Mouse (Mus musculus) limb, embryonic 12.5 days (tissue): ENCODE measurements around the gene Arrdc5. TPM values are rescaled to one million over a fixed set of nuclear protein-coding genes. Genes with fewer than 3 reads are reported as not detected.
A peak's percentile ranks its signal among the peaks of the same experiment; 100 is the strongest.

Experiments
- ATAC-seq: fragments of 200-750 bp; cut with Nextera tagmentation; 2 replicates; pipeline ENCODE4 v1.8.0; 2017; ENCODE audit warnings: low read depth, moderate TSS enrichment; ENCODE audit not compliant: insufficient number of reproducible peaks, insufficient read depth, low FRiP score, low TSS enrichment
- H3K27ac ChIP-seq: fragments of 300-500 bp; sonication (generic); 2 replicates; pipeline ENCODE4 v1.5.1; 2016; ENCODE audit warnings: mild to moderate bottlenecking, moderate library complexity
- H3K27me3 ChIP-seq: fragments of 300-500 bp; sonication (generic); 2 replicates; pipeline ENCODE4 v1.6.1; 2016; ENCODE audit warnings: mild to moderate bottlenecking, moderate library complexity
- H3K36me3 ChIP-seq: fragments of 300-500 bp; sonication (generic); 2 replicates; pipeline ENCODE4 v1.6.1; 2016; ENCODE audit warnings: mild to moderate bottlenecking, moderate library complexity
- H3K4me1 ChIP-seq: fragments of 300-500 bp; sonication (generic); replicated peaks from 2 replicates; pipeline ENCODE4 v1.6.1; 2016
- H3K4me2 ChIP-seq: fragments of 300-500 bp; sonication (generic); 2 replicates; pipeline ENCODE4 v1.6.1; 2016; ENCODE audit warnings: mild to moderate bottlenecking, moderate library complexity
- H3K4me3 ChIP-seq: fragments of 300-500 bp; sonication (generic); replicated peaks from 2 replicates; pipeline ENCODE4 v1.5.1; 2016; ENCODE audit warnings: mild to moderate bottlenecking
- H3K9ac ChIP-seq: fragments of 300-500 bp; sonication (generic); replicated peaks from 2 replicates; pipeline ENCODE4 v1.6.1; 2016; ENCODE audit warnings: mild to moderate bottlenecking, moderate library complexity
- H3K9me3 ChIP-seq: fragments of 300-500 bp; sonication (generic); 2 replicates; pipeline ENCODE4 v1.6.1; 2016; ENCODE audit warnings: mild to moderate bottlenecking, moderate library complexity
- WGBS: fragments of 180-500 bp; shearing (Covaris S2); methylation state at CpG from one replicate; pipeline ENCODE4 v1.1.7; 2016; 5-methylcytosine and 5-hydroxymethylcytosine counted together
- polyA plus RNA-seq: library from polyadenylated mRNA; unstranded; fragments of >200 nt; fragmentation: Nextera tagmentation; extraction: Ambion mirVana; gene quantifications from 2 replicates; pipeline ENCODE4 v1.2.1, GENCODE M21; 2016

The Arrdc5 gene
- polyA plus RNA-seq, 1 experiment from 2014 or later: not detected

DNA sequence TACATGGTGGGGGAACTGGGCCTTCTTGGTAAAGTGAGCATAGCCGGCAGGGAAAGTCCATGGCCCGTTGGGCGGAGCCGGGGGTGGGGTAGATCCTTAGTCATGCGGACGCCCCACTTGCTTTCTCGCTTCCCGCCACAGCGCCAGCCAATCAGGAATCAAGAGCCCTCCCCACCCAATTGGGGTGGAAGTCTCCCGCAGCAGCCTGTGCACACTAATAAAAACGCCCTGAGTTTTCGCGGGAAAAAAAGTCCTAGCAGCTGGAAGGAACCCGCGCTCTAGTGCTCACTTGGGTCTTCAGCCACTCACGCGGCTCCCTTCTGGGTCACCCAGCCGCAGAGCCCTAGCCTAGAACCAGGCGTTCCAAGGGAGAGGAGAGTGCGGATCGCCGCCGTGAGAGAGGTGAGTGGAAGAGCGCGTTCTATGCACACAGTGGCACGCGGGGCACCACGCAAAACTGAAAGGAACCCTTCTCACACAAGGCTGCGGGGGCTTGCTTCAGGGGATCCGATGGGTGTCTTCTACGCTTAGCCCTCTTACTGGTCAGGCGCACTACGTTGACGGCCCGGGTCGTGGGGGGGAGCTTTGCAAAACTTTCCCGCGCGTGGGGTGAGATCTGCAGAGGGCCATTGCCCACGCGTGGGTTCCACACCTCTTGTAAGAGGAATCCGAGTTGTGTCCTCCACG, 3.2 kb upstream of the Arrdc5 start, which contains the start of gene Uhrf1:
Gene Uhrf1 (plus strand): TSS at position 162 of the 687 bp plus-strand sequence.
- Histone ChIP-seq H3K27ac (peak within 1 kb of the TSS; percentile 95), H3K36me3 (peaks cover 30% of the 10 kb centered on the region), H3K4me1 (peaks cover 42% of the 10 kb centered on the region), H3K4me3 (peak within 1 kb of the TSS; percentile 83), H3K4me2 (peak within 1 kb of the TSS; percentile 97), H3K27me3 (no peaks in the 10 kb centered on the region), H3K9me3 (no peaks in the 10 kb centered on the region; the same call in 1 of the 2 replicates), H3K9ac (peak within 1 kb of the TSS; percentile 84)
- under 1% methylated on average over 43 of the region's 43 CpGs for WGBS
- peak; percentile 83 for ATAC-seq

DNA sequence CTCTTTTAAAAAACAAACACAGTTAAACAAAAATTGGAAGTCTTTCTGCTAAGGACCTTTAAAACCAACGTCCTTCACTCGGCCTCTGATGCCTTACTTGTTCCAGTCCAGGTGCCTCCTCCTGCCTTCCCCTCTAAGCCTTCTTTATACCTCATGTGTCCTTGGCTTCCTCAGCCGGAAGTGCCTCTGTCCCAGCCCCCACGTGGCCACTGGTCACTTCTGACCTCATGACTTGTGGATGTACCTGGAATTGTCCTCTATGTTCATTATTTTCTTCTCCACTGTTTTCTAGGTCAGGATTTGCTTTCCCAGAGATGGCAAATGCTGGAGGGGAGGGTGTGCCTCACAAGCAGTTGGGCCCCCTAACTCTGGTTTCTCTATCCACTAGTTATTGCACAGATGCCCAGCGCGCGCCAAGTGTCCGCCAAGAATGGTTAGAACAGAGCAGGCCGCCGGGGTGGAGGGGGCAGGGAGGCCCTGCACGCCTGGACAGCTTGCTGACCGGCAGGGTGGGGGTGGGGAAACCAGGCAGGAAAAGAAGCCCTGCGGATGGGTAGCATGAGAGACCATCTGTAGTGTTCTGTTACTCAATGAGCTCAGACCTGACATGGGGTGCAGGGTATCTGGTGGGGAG, 2.4 kb upstream of the Arrdc5 start:
- WGBS: 25% methylated on average over 13 of the region's 13 CpGs
- H3K9ac ChIP-seq: 0 out of 2 replicates have a peak overlapping the region, but pooled peaks have one; percentile 18

DNA sequence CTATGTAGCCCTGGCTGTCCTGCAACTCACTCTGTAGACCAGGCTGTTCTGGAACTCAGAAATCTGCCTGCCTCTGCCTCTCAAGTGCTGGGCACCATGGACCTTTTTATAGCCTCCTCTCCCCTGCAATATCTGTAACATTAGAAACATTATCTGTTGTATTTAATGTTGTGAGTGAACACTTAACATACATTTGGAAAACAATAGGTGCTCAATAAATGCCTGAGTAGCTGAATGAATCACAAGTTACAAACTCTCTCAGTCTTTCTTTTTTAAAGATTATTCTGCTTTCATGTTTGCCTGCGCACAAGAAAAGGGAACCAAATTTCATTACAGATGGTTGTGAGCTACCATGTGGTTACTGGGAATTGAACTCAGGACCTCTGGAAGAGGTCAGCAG, 1.8 kb downstream of the Arrdc5 start:
- Histone ChIP-seq H3K27me3 (no peaks in the 10 kb centered on the region), H3K27ac (no peak overlapping the region), H3K9ac (no peak overlapping the region), H3K4me1 (peaks cover 10% of the 10 kb centered on the region), H3K36me3 (no peaks in the 10 kb centered on the region), H3K4me2 (no peak overlapping the region), H3K4me3 (no peak overlapping the region), H3K9me3 (no peaks in the 10 kb centered on the region; the same call in 1 of the 2 replicates)
- ATAC-seq: no peak
- 93% methylated on average over 1 of the region's 1 CpGs for WGBS

More for the DNA sequence above, 2.4 kb upstream of the Arrdc5 start:
- Histone ChIP-seq H3K27ac (peak overlapping the region; percentile 95), H3K4me2 (peak overlapping the region; percentile 97), H3K4me1 (peaks cover 40% of the 10 kb centered on the region), H3K27me3 (no peaks in the 10 kb centered on the region), H3K9me3 (no peaks in the 10 kb centered on the region; the same call in 1 of the 2 replicates), H3K36me3 (peaks cover 22% of the 10 kb centered on the region), H3K4me3 (peak overlapping the region; percentile 83)
- peak; percentile 15 for ATAC-seq

DNA sequence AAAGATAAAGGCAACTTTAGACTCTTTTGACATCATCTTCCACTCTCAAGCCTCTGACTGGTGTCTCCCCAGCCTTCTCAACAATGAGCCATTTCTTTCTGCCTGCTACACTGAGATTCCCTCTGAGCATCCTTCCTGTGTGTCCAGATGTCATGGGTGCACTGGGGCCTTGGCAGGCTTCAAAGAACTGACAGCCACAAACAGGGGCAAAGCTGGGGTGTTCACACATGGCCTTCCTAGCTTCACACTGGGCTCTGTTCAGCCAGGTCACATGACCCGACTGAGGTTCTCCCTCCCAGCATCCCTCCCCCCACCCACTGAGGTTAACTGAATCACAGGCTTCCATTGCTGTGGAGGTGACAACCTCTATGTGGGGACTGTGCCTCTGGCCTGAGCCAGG, 3.9 kb downstream of the Arrdc5 start:
- 62% methylated on average over 1 of the region's 1 CpGs for WGBS
- peaks cover 16% of the 10 kb centered on the region for H3K4me1 ChIP-seq
- ATAC-seq: no peak
- no peak overlapping the region for H3K27ac ChIP-seq
- H3K9me3 ChIP-seq: no peaks in the 10 kb centered on the region; the same call in 1 of the 2 replicates
- no peaks in the 10 kb centered on the region for H3K36me3 ChIP-seq
- no peak overlapping the region for H3K4me2 ChIP-seq
- no peaks in the 10 kb centered on the region for H3K27me3 ChIP-seq
- H3K4me3 ChIP-seq: no peak overlapping the region
- H3K9ac ChIP-seq: no peak overlapping the region

DNA sequence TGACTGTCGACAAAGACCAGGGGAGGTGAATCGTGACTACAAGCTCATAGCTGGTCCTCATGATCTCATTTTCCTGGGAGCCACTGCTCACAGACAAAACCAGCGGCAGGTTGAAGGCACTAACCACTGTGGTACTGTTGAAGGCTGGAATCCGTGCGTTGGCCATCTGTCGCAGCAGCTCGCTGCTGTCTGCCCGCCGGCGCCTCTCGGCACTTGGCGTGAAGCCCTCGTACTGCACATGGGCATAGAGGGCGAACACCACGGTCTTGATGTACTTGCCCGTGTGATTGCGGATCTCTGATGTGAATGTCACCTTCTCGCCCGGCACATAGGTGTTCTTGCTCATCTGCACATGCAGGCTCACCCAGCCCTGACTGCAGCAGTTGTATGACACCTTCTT, 5.8 kb downstream of the Arrdc5 start:
- no peak for ATAC-seq
- H3K27me3 ChIP-seq: no peaks in the 10 kb centered on the region
- no peak overlapping the region for H3K27ac ChIP-seq
- H3K4me3 ChIP-seq: no peak overlapping the region
- no peak overlapping the region for H3K4me2 ChIP-seq
- H3K9me3 ChIP-seq: no peaks in the 10 kb centered on the region; the same call in 1 of the 2 replicates
- peaks cover 30% of the 10 kb centered on the region for H3K4me1 ChIP-seq
- H3K36me3 ChIP-seq: no peaks in the 10 kb centered on the region
- 88% methylated on average over 19 of the region's 19 CpGs for WGBS
- no peak overlapping the region for H3K9ac ChIP-seq

DNA sequence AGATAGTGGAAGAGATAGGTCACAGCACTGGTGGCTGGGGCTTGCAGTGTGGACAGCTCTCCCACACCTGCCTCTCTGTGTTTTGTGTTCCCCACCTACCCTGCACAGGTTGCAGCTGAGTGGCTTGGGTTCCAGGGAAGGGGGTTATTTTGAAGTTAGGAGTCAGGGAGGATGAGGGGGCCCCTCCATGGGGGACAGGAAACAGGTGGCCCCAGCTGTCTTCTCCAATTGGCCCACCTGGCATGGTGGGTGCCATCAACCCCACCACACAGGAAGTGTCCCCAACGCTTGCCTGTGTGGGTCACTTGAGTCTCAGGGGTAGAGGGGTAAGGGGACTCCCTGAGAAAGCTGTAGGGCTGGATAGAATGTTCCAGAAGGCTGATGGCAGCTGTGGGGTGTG, 6.8 kb downstream of the Arrdc5 start:
- Histone ChIP-seq H3K4me1 (peaks cover 39% of the 10 kb centered on the region), H3K9ac (no peak overlapping the region), H3K27ac (no peak overlapping the region), H3K27me3 (no peaks in the 10 kb centered on the region), H3K9me3 (no peaks in the 10 kb centered on the region), H3K36me3 (no peaks in the 10 kb centered on the region), H3K4me2 (no peak overlapping the region), H3K4me3 (no peak overlapping the region)
- WGBS: 56% methylated on average over 1 of the region's 1 CpGs
- no peak for ATAC-seq

DNA sequence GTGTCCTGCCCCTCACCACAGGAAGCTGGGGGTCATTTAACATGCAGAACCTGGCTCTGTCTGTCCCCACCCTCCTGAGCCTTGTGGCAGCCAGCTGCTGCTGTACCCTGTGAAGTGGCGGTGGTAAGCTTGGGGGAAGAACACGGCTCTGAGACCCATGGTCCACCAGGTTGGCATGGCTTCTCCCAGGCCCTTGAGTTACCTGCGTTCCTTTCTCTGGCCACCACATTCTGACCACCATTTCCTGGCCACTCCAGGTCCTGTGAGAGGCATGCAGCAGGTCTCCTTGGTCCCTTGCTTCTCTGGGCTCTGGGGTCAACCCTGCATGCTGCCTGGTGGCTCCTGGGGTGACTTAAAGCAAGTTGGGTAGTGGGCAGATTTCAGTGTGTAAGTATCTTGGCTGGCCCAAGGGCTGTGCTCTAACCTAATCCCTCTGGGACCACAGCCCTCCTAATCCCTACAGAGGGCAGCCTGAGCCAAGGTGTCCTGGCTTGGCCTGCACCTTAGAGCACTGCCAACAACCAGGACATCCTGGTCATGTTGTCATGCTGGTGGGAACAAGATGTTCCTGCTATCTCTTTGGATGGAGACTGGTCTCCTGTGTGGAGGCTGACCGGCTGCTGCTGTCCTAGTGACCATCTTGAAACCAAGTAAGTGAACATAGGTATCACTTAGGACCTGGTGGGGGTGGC, 7.4 kb downstream of the Arrdc5 start, which contains the start of gene Plin3:
Gene Plin3 (minus strand): TSS at position 343 of the 692 bp plus-strand sequence.
- no peaks in the 10 kb centered on the region for H3K9me3 ChIP-seq
- peak within 1 kb of the TSS; percentile 96 for H3K27ac ChIP-seq
- H3K4me3 ChIP-seq: no peak within 1 kb of the TSS
- H3K27me3 ChIP-seq: no peaks in the 10 kb centered on the region
- peak within 1 kb of the TSS; percentile 73; the same call in 1 of the 2 replicates for H3K4me2 ChIP-seq
- H3K9ac ChIP-seq: no peak within 1 kb of the TSS
- peaks cover 45% of the 10 kb centered on the region for H3K4me1 ChIP-seq
- H3K36me3 ChIP-seq: no peaks in the 10 kb centered on the region
- no peak for ATAC-seq
- 97% methylated on average over 4 of the region's 4 CpGs for WGBS

DNA sequence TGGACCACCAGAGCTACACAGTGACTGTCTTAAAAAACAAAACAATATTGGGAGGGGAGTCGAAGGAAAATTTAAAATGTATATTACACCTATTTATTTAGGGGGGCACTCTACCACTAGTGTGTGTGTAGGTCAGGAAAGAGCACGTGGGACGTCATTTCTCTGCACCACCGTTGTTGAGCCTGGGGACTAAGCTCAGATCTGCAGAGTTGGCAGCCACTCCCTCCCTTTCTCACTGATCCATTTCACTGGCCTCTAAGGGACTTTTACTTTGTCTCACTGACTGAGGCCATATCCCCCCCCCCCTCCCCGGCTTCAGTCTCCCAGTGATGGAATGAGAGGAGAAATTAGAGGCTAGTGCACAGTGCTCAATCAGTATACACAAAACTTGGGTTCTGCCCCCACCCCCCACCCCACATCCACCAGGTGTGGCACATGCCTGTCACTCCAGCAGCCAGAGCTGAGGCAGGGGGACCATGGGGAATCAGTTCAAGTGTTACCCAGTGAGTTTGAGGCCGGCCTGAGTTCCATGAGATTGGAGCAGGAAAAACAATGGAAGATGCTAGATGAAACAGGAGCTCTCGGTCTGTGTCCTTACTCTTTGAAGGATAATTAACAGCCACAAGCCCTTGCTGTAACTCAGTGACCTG, 8.1 kb downstream of the Arrdc5 start:
- Histone ChIP-seq H3K4me3 (0 out of 2 replicates have a peak overlapping the region, but pooled peaks have one; percentile 55), H3K4me2 (peak overlapping the region; percentile 73), H3K9ac (no peak overlapping the region), H3K27me3 (no peaks in the 10 kb centered on the region), H3K9me3 (no peaks in the 10 kb centered on the region), H3K36me3 (peaks cover 2% of the 10 kb centered on the region; the same call in 1 of the 2 replicates), H3K4me1 (peaks cover 48% of the 10 kb centered on the region), H3K27ac (peak overlapping the region; percentile 96)
- ATAC-seq: no peak
- 72% methylated on average over 7 of the region's 7 CpGs for WGBS

DNA sequence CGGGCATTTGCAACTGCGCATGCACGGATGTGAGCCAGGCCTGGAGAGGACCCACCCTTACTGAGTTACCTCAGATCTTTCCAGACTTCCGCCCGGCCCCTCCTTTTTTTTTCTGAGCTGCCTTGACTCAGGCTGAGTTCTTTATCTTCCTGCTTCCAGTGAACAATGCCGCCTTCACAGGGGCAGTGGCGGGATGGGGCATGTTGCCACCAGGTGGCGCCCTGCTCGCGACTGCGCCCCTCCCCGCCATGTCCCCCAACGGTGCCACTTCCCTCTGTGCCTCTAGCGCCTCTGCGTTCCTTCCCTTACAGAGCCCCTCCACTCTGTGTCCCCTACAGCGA, 8.9 kb downstream of the Arrdc5 start:
- peak overlapping the region; percentile 96 for H3K27ac ChIP-seq
- peak overlapping the region; percentile 55 for H3K4me3 ChIP-seq
- 2% methylated on average over 16 of the region's 16 CpGs for WGBS
- ATAC-seq: peak; percentile 72
- H3K27me3 ChIP-seq: no peaks in the 10 kb centered on the region
- peak overlapping the region; percentile 44; the same call in 1 of the 2 replicates for H3K9ac ChIP-seq
- H3K4me1 ChIP-seq: peaks cover 48% of the 10 kb centered on the region
- peak overlapping the region; percentile 73 for H3K4me2 ChIP-seq
- no peaks in the 10 kb centered on the region for H3K9me3 ChIP-seq
- H3K36me3 ChIP-seq: peaks cover 10% of the 10 kb centered on the region

DNA sequence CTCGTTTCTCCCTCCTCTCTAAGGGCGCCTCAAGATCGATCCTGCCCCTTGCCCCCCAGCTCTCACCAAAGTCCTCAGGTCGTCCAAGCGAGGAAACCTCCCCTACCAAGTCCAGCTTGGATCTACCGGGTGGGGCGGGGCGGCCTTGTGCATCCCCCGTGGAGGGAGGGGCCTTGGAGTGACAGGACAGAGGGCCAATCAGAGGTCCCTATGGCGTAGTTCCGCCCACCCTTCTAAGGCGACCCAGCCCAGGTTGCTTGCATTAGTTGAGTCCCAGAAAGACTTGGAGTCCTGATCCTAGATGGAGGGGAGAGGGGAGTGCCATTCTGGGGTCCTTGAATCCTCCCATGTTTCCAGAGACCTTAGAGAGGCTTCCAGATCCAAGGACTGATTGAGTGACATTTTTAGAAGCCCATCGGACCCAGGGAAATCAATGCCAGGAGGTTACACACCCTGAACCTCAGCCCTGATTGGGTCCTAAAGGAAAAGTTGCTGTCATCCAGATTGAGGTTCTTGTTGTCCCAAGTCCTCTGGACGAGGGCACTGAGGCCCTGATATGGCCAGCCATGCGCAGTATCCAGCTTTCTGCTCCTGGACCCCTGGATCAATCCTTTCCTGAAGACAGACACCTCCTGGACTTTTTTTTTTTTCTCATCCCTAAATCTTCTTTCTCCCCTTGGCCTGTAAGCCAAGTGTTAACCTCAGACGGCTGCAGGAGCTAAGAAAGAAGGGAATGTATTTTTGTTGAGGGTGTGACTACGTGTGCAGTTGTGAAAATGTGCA, 9.5 kb downstream of the Arrdc5 start:
- H3K4me1 ChIP-seq: peaks cover 48% of the 10 kb centered on the region
- WGBS: 4% methylated on average over 17 of the region's 17 CpGs
- ATAC-seq: peak; percentile 84

More for the DNA sequence above, 9.5 kb downstream of the Arrdc5 start:
- Histone ChIP-seq H3K9me3 (no peaks in the 10 kb centered on the region), H3K27me3 (no peaks in the 10 kb centered on the region), H3K36me3 (peaks cover 15% of the 10 kb centered on the region), H3K4me2 (peak overlapping the region; percentile 73), H3K27ac (peak overlapping the region; percentile 96), H3K4me3 (peak overlapping the region; percentile 55), H3K9ac (peak overlapping the region; percentile 68)
